In genomic region chr6:13632571-13632970, GRCm38 (mm10) we compare ENCODE assay signal across 15 mouse cellular contexts.
"Had no signal": no experiment of that assay in that cellular context is flagged by ENCODE, and none has a peak within 500 bp of the region (broad histone marks: within the 10 kb centered on the region; RNA-seq: fewer than 3 reads in every experiment).

No protein-coding gene starts in this region.

- H3K27me3 ChIP-seq: kidney, embryonic 15.5 days; limb, embryonic 13.5 days; midbrain, embryonic 13.5 days; neural tube, embryonic 15.5 days had no signal

- H3K9ac ChIP-seq: kidney, embryonic 15.5 days; limb, embryonic 13.5 days; liver, embryonic 14.5 days; midbrain, embryonic 13.5 days; neural tube, embryonic 15.5 days had no signal

- H3K27ac ChIP-seq: kidney, embryonic 15.5 days; left cerebral cortex, adult 2 months; limb, embryonic 13.5 days; liver, embryonic 14.5 days; midbrain, embryonic 13.5 days; neural tube, embryonic 15.5 days; stomach, postnatal 0 days had no signal

- DNase-seq: kidney, postnatal 14 days; lung, adult 2 months; lung, postnatal 36 days; right cerebral cortex, adult 18-20 months; right cerebral cortex, postnatal 25 days; thymus, adult 18-20 months; thymus, postnatal 25 days had no signal

- ATAC-seq: lung, postnatal 0 days; midbrain, embryonic 13.5 days had no signal

- H3K4me1 ChIP-seq: kidney, embryonic 15.5 days; midbrain, embryonic 13.5 days; neural tube, embryonic 15.5 days had no signal

- H3K9me3 ChIP-seq: kidney, embryonic 15.5 days; limb, embryonic 13.5 days; midbrain, embryonic 13.5 days; neural tube, embryonic 15.5 days had no signal

- H3K4me3 ChIP-seq: kidney, embryonic 15.5 days; left cerebral cortex, adult 2 months; limb, embryonic 13.5 days; midbrain, embryonic 13.5 days; neural tube, embryonic 15.5 days had no signal

- H3K4me2 ChIP-seq: kidney, embryonic 15.5 days; limb, embryonic 13.5 days; midbrain, embryonic 13.5 days; neural tube, embryonic 15.5 days had no signal
